Mouse (Mus musculus) CD8-positive naive resting alpha-beta T cell, adult 2 months (primary cell): ENCODE data around the gene Gm13090.

Source experiments
- DNase-seq, 2 experiments: peaks; one replicate each; pipeline ENCODE4 v3.0.0; 2022; ENCODE audit warnings: low read depth in 2 of 2, low spot score in 2 of 2

The Gm13090 gene

GRCm38 (mm10) chr4:151096334-151097103 lies 7.1 kb downstream of the Gm13090 start:
- DNase-seq: no peak

GRCm38 (mm10) chr4:151097104-151097438 lies 7.7 kb downstream of the Gm13090 start:
- DNase-seq: no peak

GRCm38 (mm10) chr4:151103646-151104045 lies 14.3 kb downstream of the Gm13090 start:
- no peak for DNase-seq

GRCm38 (mm10) chr4:151104147-151104546 lies 14.8 kb downstream of the Gm13090 start:
- DNase-seq: no peak

- DNase-seq: no peak
Observed at GRCm38 (mm10) chr4:151105886-151106285, 16.5 kb downstream of the Gm13090 start.

- no peak for DNase-seq
Observed at GRCm38 (mm10) chr4:151106468-151106867, 17.1 kb downstream of the Gm13090 start.

GRCm38 (mm10) chr4:151107131-151108001 lies 18.0 kb downstream of the Gm13090 start:
- DNase-seq: no peak

- DNase-seq: no peak
Observed at GRCm38 (mm10) chr4:151108028-151108771, 18.8 kb downstream of the Gm13090 start.

GRCm38 (mm10) chr4:151108834-151109241 lies 19.5 kb downstream of the Gm13090 start:
- DNase-seq: no peak

GRCm38 (mm10) chr4:151111226-151111625 lies 21.9 kb downstream of the Gm13090 start:
- DNase-seq: no peak

- no peak for DNase-seq
Observed at GRCm38 (mm10) chr4:151114574-151114973, 25.2 kb downstream of the Gm13090 start.

GRCm38 (mm10) chr4:151118883-151119282 lies 29.5 kb downstream of the Gm13090 start:
- DNase-seq: no peak

- DNase-seq: no peak
Observed at GRCm38 (mm10) chr4:151127636-151128548, 38.5 kb downstream of the Gm13090 start.

GRCm38 (mm10) chr4:151128641-151129541 lies 39.5 kb downstream of the Gm13090 start:
- no peak for DNase-seq

GRCm38 (mm10) chr4:151129725-151130557 lies 40.6 kb downstream of the Gm13090 start:
- DNase-seq: no peak

- DNase-seq: no peak
Observed at GRCm38 (mm10) chr4:151130756-151131490, 41.6 kb downstream of the Gm13090 start.

- DNase-seq: no peak
Observed at GRCm38 (mm10) chr4:151132493-151132892, 43.1 kb downstream of the Gm13090 start.

- DNase-seq: no peak
Observed at GRCm38 (mm10) chr4:151133760-151134159, 44.4 kb downstream of the Gm13090 start.
